8 mouse cellular contexts compared by ENCODE assay signal in genomic region chr5:30712441-30713298, GRCm38 (mm10). TPM values are rescaled to one million over a fixed set of nuclear protein-coding genes. Genes with fewer than 3 reads are reported as not detected.
DNase-seq lines count a peak whose midpoint lies in the region; ATAC-seq lines count a peak whose summit lies in the region.

No protein-coding gene starts in this region.

- no peaks in the 10 kb centered on the region for H3K9me3 ChIP-seq in heart, embryonic 14.5 days (ENCODE audit: control insufficient read depth, low read length)
- no peaks in the 10 kb centered on the region for H3K9me3 ChIP-seq in limb, embryonic 10.5 days (replicated peaks)
- no peaks in the 10 kb centered on the region for H3K9me3 ChIP-seq in neural tube, embryonic 14.5 days (ENCODE audit: control insufficient read depth, low read length)

- no peak; the same call in none of the 2 replicates for ATAC-seq in cerebellum, adult (ENCODE audit: insufficient number of reproducible peaks, low FRiP score, low TSS enrichment)
- no peak for ATAC-seq in heart, embryonic 14.5 days (ENCODE audit: insufficient number of reproducible peaks, insufficient read depth, low FRiP score, low read depth)
- peak; percentile 62 for ATAC-seq in neural tube, embryonic 14.5 days (ENCODE audit: low read depth)
- ATAC-seq in activated CD4-positive, CD25-positive, alpha-beta regulatory T cell, adult 4 months: no peak

- H3K27ac ChIP-seq in heart, embryonic 14.5 days (replicated peaks in 1 of 2; ENCODE audit: control insufficient read depth in 1 of 2, insufficient read depth in 1 of 2, low read depth in 2 of 2, low read length in 2 of 2): no peak overlapping the region
- peak overlapping the region; percentile 77 for H3K27ac ChIP-seq in limb, embryonic 10.5 days
- peak overlapping the region; percentile 93 for H3K27ac ChIP-seq in neural tube, embryonic 14.5 days (ENCODE audit: low read depth, low read length)

- peaks cover 74% of the 10 kb centered on the region for H3K27me3 ChIP-seq in heart, embryonic 14.5 days (ENCODE audit: control insufficient read depth, insufficient read depth, low read length)
- peaks cover 73% of the 10 kb centered on the region for H3K27me3 ChIP-seq in limb, embryonic 10.5 days (ENCODE audit: low read depth, poor library complexity, severe bottlenecking)
- no peaks in the 10 kb centered on the region for H3K27me3 ChIP-seq in neural tube, embryonic 14.5 days (ENCODE audit: control insufficient read depth, insufficient read depth, low read length)

- WGBS in heart, embryonic 14.5 days: under 1% methylated on average over 42 of the region's 43 CpGs
- under 1% methylated on average over 42 of the region's 43 CpGs for WGBS in limb, embryonic 10.5 days
- WGBS in neural tube, embryonic 14.5 days: under 1% methylated on average over 42 of the region's 43 CpGs

- H3K36me3 ChIP-seq in heart, embryonic 14.5 days (ENCODE audit: control insufficient read depth, insufficient read depth, low read length): no peaks in the 10 kb centered on the region
- no peaks in the 10 kb centered on the region for H3K36me3 ChIP-seq in limb, embryonic 10.5 days
- H3K36me3 ChIP-seq in neural tube, embryonic 14.5 days (ENCODE audit: control insufficient read depth, insufficient read depth, low read length): no peaks in the 10 kb centered on the region

- peaks cover 8 to 22% of the 10 kb centered on the region in 2 experiments; a peak in 3 of 4 replicates for H3K4me1 ChIP-seq in heart, embryonic 14.5 days (ENCODE audit: control insufficient read depth in 2 of 2, insufficient read depth in 2 of 2, low read length in 2 of 2)
- H3K4me1 ChIP-seq in limb, embryonic 10.5 days: peaks cover 32% of the 10 kb centered on the region
- H3K4me1 ChIP-seq in neural tube, embryonic 14.5 days (ENCODE audit: control insufficient read depth, insufficient read depth, low read length): peaks cover 6% of the 10 kb centered on the region; the same call in 1 of the 2 replicates

- H3K9ac ChIP-seq in heart, embryonic 14.5 days (ENCODE audit: low read length): peak overlapping the region; percentile 45; the same call in 1 of the 2 replicates
- H3K9ac ChIP-seq in neural tube, embryonic 14.5 days (replicated peaks; ENCODE audit: low read depth, low read length): peak overlapping the region; percentile 91

- peak overlapping the region; percentile 95 for H3K4me2 ChIP-seq in heart, embryonic 14.5 days (ENCODE audit: low read length)
- H3K4me2 ChIP-seq in neural tube, embryonic 14.5 days (ENCODE audit: low read depth, low read length): peak overlapping the region; percentile 71

- peak; percentile 33 for DNase-seq in cerebellum, adult 11 months
- DNase-seq in urinary bladder, postnatal 14 days (ENCODE audit: low spot score): peak; percentile 9
- no peak for DNase-seq in urinary bladder, postnatal 4 days (ENCODE audit: low spot score in 2 of 2)
- peak; percentile 63 for DNase-seq in limb, embryonic 10.5 days (ENCODE audit: low spot score)

- H3K4me3 ChIP-seq in heart, embryonic 14.5 days (ENCODE audit: control insufficient read depth in 1 of 2, insufficient read depth in 1 of 2, low read depth in 1 of 2, low read length in 2 of 2): peak overlapping the region; percentile 40 to 53
- peak overlapping the region; percentile 65 for H3K4me3 ChIP-seq in limb, embryonic 10.5 days
- H3K4me3 ChIP-seq in neural tube, embryonic 14.5 days (ENCODE audit: low read depth, low read length): peak overlapping the region; percentile 84

RNA-seq across cellular contexts. Expression of gene Dpysl5, which starts 1.3 kb away (rescaled TPM):
- 1.6 and 3.3 TPM in 2 replicates for polyA plus RNA-seq in heart, embryonic 14.5 days (2014; fragmentation: Nextera tagmentation; extraction: Ambion mirVana)
- 4.3 and 4.9 TPM in 2 replicates for polyA plus RNA-seq in limb, embryonic 10.5 days (2016; fragmentation: Nextera tagmentation; extraction: Ambion mirVana)
- 178 and 203 TPM in 2 replicates for polyA plus RNA-seq in neural tube, embryonic 14.5 days (2014; fragmentation: Nextera tagmentation; extraction: Ambion mirVana)
- not detected for polyA plus RNA-seq in activated CD4-positive, CD25-positive, alpha-beta regulatory T cell, adult 4 months (2017; shearing (Covaris generic))

RNA-seq across cellular contexts. Expression of gene Cenpa, which starts 46.1 kb away (rescaled TPM):
- polyA plus RNA-seq in heart, embryonic 14.5 days (2014; fragmentation: Nextera tagmentation; extraction: Ambion mirVana): 268 and 290 TPM in 2 replicates
- polyA plus RNA-seq in limb, embryonic 10.5 days (2016; fragmentation: Nextera tagmentation; extraction: Ambion mirVana): 508 and 523 TPM in 2 replicates
- 23.7 and 29.3 TPM in 2 replicates for polyA plus RNA-seq in neural tube, embryonic 14.5 days (2014; fragmentation: Nextera tagmentation; extraction: Ambion mirVana)
- polyA plus RNA-seq in activated CD4-positive, CD25-positive, alpha-beta regulatory T cell, adult 4 months (2017; shearing (Covaris generic)): 100 to 1,000 TPM in 1 of 2 experiments, 10 to 100 TPM in 1; 79.2 to 115 TPM

Comparison
In these comparisons a context has a peak if more than half of its experiments do, and no peak if none do; other contexts are left out.
1. DNase-seq: peak in cerebellum, adult 11 months (single experiment), urinary bladder, postnatal 14 days (single experiment) and limb, embryonic 10.5 days (single experiment); none in urinary bladder, postnatal 4 days (0 of 2).
2. H3K27ac ChIP-seq: peak in limb, embryonic 10.5 days (single experiment) and neural tube, embryonic 14.5 days (single experiment); none in heart, embryonic 14.5 days (0 of 2).
3. RNA of gene Dpysl5, which starts 1.3 kb away (polyA plus RNA-seq): 178 to 203 TPM in neural tube, embryonic 14.5 days; 4.3 to 4.9 TPM in limb, embryonic 10.5 days, 1.6 to 3.3 TPM in heart, embryonic 14.5 days and not detected in activated CD4-positive, CD25-positive, alpha-beta regulatory T cell, adult 4 months; every median in the first group is over 10 times any median in the second.
4. Peak in every context shown above with its lines, with median percentiles within 50 percentile points of each other: H3K4me3 ChIP-seq.